Mouse (Mus musculus) urinary bladder, adult 2 months (tissue): ENCODE results near the gene Dact3. TPM values are rescaled to one million over a fixed set of nuclear protein-coding genes. Genes with fewer than 3 reads are reported as not detected.

Source experiments
- DNase-seq: peaks from one replicate; pipeline ENCODE4 v3.0.0; 2022; ENCODE audit warnings: low spot score
- polyA plus RNA-seq: library from polyadenylated mRNA; depleted of rRNA; stranded (reverse); fragments of >200 nt; gene quantifications from 2 replicates; pipeline ENCODE4 v1.2.3, GENCODE M21; 2012

The Dact3 gene
- polyA plus RNA-seq, 1 experiment: 61.5 TPM

GRCm38 (mm10) chr7:16916342-16917265 is 41.5 kb downstream of the Dact3 start:
- no peak for DNase-seq

GRCm38 (mm10) chr7:16917447-16917846 is 42.3 kb downstream of the Dact3 start:
- DNase-seq: no peak

- DNase-seq: no peak
These were observed 42.9 kb downstream of the Dact3 start for GRCm38 (mm10) chr7:16918014-16918413.

- DNase-seq: no peak
These were observed 43.6 kb downstream of the Dact3 start for GRCm38 (mm10) chr7:16918670-16919069.

GRCm38 (mm10) chr7:16919395-16920149 is 44.5 kb downstream of the Dact3 start:
- DNase-seq: no peak

- no peak for DNase-seq
These were observed 45.0 kb downstream of the Dact3 start for GRCm38 (mm10) chr7:16920150-16920579.

GRCm38 (mm10) chr7:16920818-16921791 is 46.0 kb downstream of the Dact3 start:
- no peak for DNase-seq

- DNase-seq: no peak
These were observed 46.8 kb downstream of the Dact3 start for GRCm38 (mm10) chr7:16921881-16922335.

- no peak for DNase-seq
These were observed 47.4 kb downstream of the Dact3 start for GRCm38 (mm10) chr7:16922360-16922973.

GRCm38 (mm10) chr7:16923283-16924036 is 48.3 kb downstream of the Dact3 start:
- DNase-seq: no peak

GRCm38 (mm10) chr7:16924037-16924834 is 49.1 kb downstream of the Dact3 start, which contains the start of gene Calm3:
Gene Calm3, minus strand, starts transcription at chr7:16924114.
- peak; percentile 100 for DNase-seq

GRCm38 (mm10) chr7:16928341-16928740 is 53.2 kb downstream of the Dact3 start:
- DNase-seq: no peak

- no peak for DNase-seq
These were observed 55.7 kb downstream of the Dact3 start for GRCm38 (mm10) chr7:16930850-16931249.

GRCm38 (mm10) chr7:16931968-16932627 is 57.0 kb downstream of the Dact3 start:
- DNase-seq: no peak

GRCm38 (mm10) chr7:16932704-16933577 is 57.8 kb downstream of the Dact3 start:
- no peak for DNase-seq
